Mouse (Mus musculus): ENCODE results near the gene Dnah12.
"Not testable (repeated sequence)": the region's sequence is repeated elsewhere in the genome, so short reads cannot be mapped to it uniquely, and the experiment has no call there.

The Dnah12 gene

GRCm38 (mm10) chr14:26854066-26854465, 161.0 kb downstream of the Dnah12 start:
- in situ Hi-C loops (cut with MboI; ENCODE audit: low pct_unique_long_range_greater_than_20kb in 1 of 2, low sequenced_read_pairs in 2 of 2, unreplicated experiment in 1 of 2) = no loop called here

GRCm38 (mm10) chr14:26858364-26858763, 165.3 kb downstream of the Dnah12 start:
- in situ Hi-C loops (cut with MboI; ENCODE audit: low pct_unique_long_range_greater_than_20kb in 1 of 2, low sequenced_read_pairs in 2 of 2, unreplicated experiment in 1 of 2) = no loop called here

GRCm38 (mm10) chr14:26859024-26859423, 165.9 kb downstream of the Dnah12 start:
- in situ Hi-C loops (cut with MboI; ENCODE audit: low pct_unique_long_range_greater_than_20kb in 1 of 2, low sequenced_read_pairs in 2 of 2, unreplicated experiment in 1 of 2) = no loop called here

GRCm38 (mm10) chr14:26867356-26867755, 174.3 kb downstream of the Dnah12 start:
- in situ Hi-C loops (cut with MboI; ENCODE audit: low pct_unique_long_range_greater_than_20kb in 1 of 2, low sequenced_read_pairs in 2 of 2, unreplicated experiment in 1 of 2) = no loop called here

- in situ Hi-C loops (cut with MboI; ENCODE audit: low pct_unique_long_range_greater_than_20kb in 1 of 2, low sequenced_read_pairs in 2 of 2, unreplicated experiment in 1 of 2) = no loop called here
These were observed 175.2 kb downstream of the Dnah12 start for GRCm38 (mm10) chr14:26868299-26868698.

GRCm38 (mm10) chr14:26878756-26879155, 185.7 kb downstream of the Dnah12 start:
- in situ Hi-C loops (cut with MboI; ENCODE audit: low pct_unique_long_range_greater_than_20kb in 1 of 2, low sequenced_read_pairs in 2 of 2, unreplicated experiment in 1 of 2) = no loop called here

GRCm38 (mm10) chr14:26879976-26880375, 186.9 kb downstream of the Dnah12 start:
- in situ Hi-C loops (cut with MboI; ENCODE audit: low pct_unique_long_range_greater_than_20kb in 1 of 2, low sequenced_read_pairs in 2 of 2, unreplicated experiment in 1 of 2) = no loop called here

GRCm38 (mm10) chr14:26881700-26882099, 188.6 kb downstream of the Dnah12 start:
- in situ Hi-C loops (cut with MboI; ENCODE audit: low pct_unique_long_range_greater_than_20kb in 1 of 2, low sequenced_read_pairs in 2 of 2, unreplicated experiment in 1 of 2) = no loop called here

GRCm38 (mm10) chr14:26887244-26887643, 194.2 kb downstream of the Dnah12 start:
- in situ Hi-C loops (cut with MboI; ENCODE audit: low pct_unique_long_range_greater_than_20kb in 1 of 2, low sequenced_read_pairs in 2 of 2, unreplicated experiment in 1 of 2) = no loop called here

- in situ Hi-C loops (cut with MboI; ENCODE audit: low pct_unique_long_range_greater_than_20kb in 1 of 2, low sequenced_read_pairs in 2 of 2, unreplicated experiment in 1 of 2) = loop anchor here in 1 of 2 experiments (10.0 kb wide), 1 partner anchor 134 kb away; no protein-coding TSS in a partner anchor
These were observed 197.7 kb downstream of the Dnah12 start for GRCm38 (mm10) chr14:26890777-26891176.

GRCm38 (mm10) chr14:26894392-26894791, 201.3 kb downstream of the Dnah12 start, which contains the start of gene Asb14:
Asb14 (plus strand) TSS chr14:26894557.
- in situ Hi-C loops (cut with MboI; ENCODE audit: low pct_unique_long_range_greater_than_20kb in 1 of 2, low sequenced_read_pairs in 2 of 2, unreplicated experiment in 1 of 2) = loop anchor here in 1 of 2 experiments (10.0 kb wide), 1 partner anchor 130 kb away; no protein-coding TSS in a partner anchor

GRCm38 (mm10) chr14:26899490-26899889, 206.4 kb downstream of the Dnah12 start:
- in situ Hi-C loops (cut with MboI; ENCODE audit: low pct_unique_long_range_greater_than_20kb in 1 of 2, low sequenced_read_pairs in 2 of 2, unreplicated experiment in 1 of 2) = loop anchor here in 1 of 2 experiments (10.0 kb wide), 1 partner anchor 125 kb away; no protein-coding TSS in a partner anchor

GRCm38 (mm10) chr14:26900893-26901292, 207.8 kb downstream of the Dnah12 start:
- in situ Hi-C loops (cut with MboI; ENCODE audit: low pct_unique_long_range_greater_than_20kb in 1 of 2, low sequenced_read_pairs in 2 of 2, unreplicated experiment in 1 of 2) = no loop called here

GRCm38 (mm10) chr14:26907401-26907800, 214.3 kb downstream of the Dnah12 start:
- in situ Hi-C loops (cut with MboI; ENCODE audit: low pct_unique_long_range_greater_than_20kb in 1 of 2, low sequenced_read_pairs in 2 of 2, unreplicated experiment in 1 of 2) = no loop called here

- in situ Hi-C loops (cut with MboI; ENCODE audit: low pct_unique_long_range_greater_than_20kb in 1 of 2, low sequenced_read_pairs in 2 of 2, unreplicated experiment in 1 of 2) = not testable (repeated sequence)
These were observed 217.4 kb downstream of the Dnah12 start for GRCm38 (mm10) chr14:26910461-26910860.

- in situ Hi-C loops (cut with MboI; ENCODE audit: low pct_unique_long_range_greater_than_20kb in 1 of 2, low sequenced_read_pairs in 2 of 2, unreplicated experiment in 1 of 2) = no loop called here
These were observed 218.1 kb downstream of the Dnah12 start for GRCm38 (mm10) chr14:26911201-26911600.

GRCm38 (mm10) chr14:26911826-26912225, 218.8 kb downstream of the Dnah12 start:
- in situ Hi-C loops (cut with MboI; ENCODE audit: low pct_unique_long_range_greater_than_20kb in 1 of 2, low sequenced_read_pairs in 2 of 2, unreplicated experiment in 1 of 2) = no loop called here

- in situ Hi-C loops (cut with MboI; ENCODE audit: low pct_unique_long_range_greater_than_20kb in 1 of 2, low sequenced_read_pairs in 2 of 2, unreplicated experiment in 1 of 2) = no loop called here
These were observed 220.7 kb downstream of the Dnah12 start for GRCm38 (mm10) chr14:26913681-26914268.

- in situ Hi-C loops (cut with MboI; ENCODE audit: low pct_unique_long_range_greater_than_20kb in 1 of 2, low sequenced_read_pairs in 2 of 2, unreplicated experiment in 1 of 2) = no loop called here
These were observed 226.2 kb downstream of the Dnah12 start for GRCm38 (mm10) chr14:26919310-26919709.

GRCm38 (mm10) chr14:26923702-26924421, 230.8 kb downstream of the Dnah12 start:
- in situ Hi-C loops (cut with MboI; ENCODE audit: low pct_unique_long_range_greater_than_20kb in 1 of 2, low sequenced_read_pairs in 2 of 2, unreplicated experiment in 1 of 2) = no loop called here
